Mouse (Mus musculus) CD4-positive, CD25-positive, alpha-beta regulatory T cell, adult 2 months (primary cell): ENCODE data around the gene Cdon.
A peak's percentile ranks its signal among the peaks of the same experiment; 100 is the strongest.

Experiments
- DNase-seq: peaks from one replicate; pipeline ENCODE4 v3.0.0-alpha.2; 2012; ENCODE audit warnings: low read depth, low spot score

The Cdon gene

GRCm38 (mm10) chr9:35493033-35493732 is 72.3 kb downstream of the Cdon start:
- no peak for DNase-seq

- no peak for DNase-seq
These were observed 72.8 kb downstream of the Cdon start for GRCm38 (mm10) chr9:35493733-35494092.

DNA sequence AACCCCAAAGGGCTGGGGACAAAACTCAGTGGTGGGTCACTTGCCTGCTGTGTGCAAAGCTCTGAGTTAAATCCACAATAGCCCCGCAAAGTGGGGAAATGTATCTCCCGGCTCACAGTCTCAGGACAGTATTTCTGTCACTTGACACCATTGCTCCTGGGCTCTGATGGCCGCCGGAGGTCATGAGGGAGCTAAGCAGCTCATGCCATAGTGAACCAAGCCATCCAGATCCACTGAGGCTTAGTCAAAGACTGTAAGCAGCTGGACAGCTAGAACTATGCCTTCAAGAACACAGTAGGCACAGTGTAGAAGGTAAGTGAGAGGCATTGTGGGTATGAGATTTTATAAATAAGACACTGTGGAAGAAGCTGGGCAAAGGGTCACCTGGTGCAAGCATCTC is 74.0 kb downstream of the Cdon start:
- no peak for DNase-seq

- peak; percentile 58 for DNase-seq
These were observed 74.5 kb downstream of the Cdon start for GRCm38 (mm10) chr9:35495471-35495870.

DNA sequence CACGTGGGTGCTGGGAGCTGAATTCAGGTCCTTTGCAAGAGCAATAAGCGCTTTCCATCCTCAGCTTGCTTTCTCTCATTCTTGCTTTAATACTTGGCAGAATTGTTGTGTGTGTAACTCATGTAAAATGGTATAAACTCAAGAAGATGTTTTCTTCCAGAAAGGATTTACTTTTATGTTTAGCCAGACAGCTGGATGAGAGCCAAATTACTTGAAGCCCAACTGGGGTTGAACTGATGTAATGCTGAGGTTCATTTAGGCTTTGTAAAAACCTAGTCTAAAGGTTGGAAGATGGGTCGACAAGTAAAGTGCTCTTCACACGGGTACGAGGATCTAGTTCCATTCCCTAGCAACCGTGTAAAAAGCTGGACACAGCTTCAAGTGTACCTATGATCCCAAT is 79.0 kb downstream of the Cdon start:
- no peak for DNase-seq

- DNase-seq = no peak
These were observed 81.6 kb downstream of the Cdon start for GRCm38 (mm10) chr9:35502361-35503000.

DNA sequence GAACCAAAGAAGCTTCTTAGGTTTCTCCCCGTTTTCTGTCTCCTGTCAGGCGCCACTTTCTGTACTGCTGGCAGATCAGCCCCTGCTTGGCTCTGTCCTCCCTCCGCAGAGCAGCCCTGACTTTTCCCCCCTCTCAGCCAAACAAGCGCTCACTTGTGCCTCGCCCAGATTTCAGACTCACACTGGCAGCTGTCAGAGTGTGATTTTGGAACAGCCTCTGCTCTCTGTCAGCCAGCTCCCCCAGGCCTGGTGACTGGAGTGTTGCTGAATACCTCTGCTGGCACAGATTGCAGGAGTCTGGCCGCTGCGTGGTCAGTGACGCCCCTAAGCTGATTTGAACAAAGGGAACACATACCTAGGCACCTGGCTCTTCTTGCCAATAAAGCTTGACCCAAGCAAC is 87.3 kb downstream of the Cdon start:
- no peak for DNase-seq

DNA sequence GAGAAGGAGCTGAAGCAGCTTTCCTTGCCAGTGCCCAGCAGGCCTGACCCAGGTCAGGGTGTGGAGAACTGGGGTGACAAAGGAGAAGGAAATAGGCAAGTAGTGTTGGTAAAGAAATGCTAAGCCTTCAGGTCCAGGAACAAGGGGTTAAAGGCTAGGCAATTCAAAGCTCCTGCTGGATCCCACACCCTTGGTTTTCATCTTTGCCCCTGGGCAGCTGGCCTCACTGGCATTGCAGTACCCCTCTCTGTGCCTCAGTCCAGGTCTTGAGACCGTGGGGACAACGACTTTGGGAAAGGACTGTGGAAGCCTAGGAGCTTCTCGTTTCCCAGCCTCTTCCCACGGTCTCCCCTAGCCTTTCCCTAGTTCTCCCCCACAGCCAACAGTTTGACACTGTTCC is 93.0 kb downstream of the Cdon start:
- DNase-seq = no peak

DNA sequence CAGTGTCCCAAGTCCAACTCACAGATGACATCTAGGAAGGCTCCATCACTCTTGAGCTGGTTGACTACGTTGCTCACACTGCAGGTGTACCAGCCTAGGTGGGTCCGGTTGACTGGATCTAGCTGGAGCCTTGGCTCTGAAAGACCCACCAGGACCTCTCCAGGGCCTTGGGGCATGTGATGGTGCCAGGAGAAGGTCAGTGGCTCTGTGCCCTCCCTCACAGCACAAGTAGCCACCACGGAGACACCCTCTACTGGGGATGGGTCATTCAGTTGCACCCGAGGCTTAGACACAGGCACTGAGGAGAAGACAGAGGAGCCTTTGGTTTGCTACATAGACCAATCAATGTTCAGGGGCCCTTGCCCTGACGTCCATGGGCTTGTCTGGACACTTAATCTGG is 95.3 kb downstream of the Cdon start:
- no peak for DNase-seq

- DNase-seq = no peak
These were observed 95.8 kb downstream of the Cdon start for GRCm38 (mm10) chr9:35516711-35517110.

DNA sequence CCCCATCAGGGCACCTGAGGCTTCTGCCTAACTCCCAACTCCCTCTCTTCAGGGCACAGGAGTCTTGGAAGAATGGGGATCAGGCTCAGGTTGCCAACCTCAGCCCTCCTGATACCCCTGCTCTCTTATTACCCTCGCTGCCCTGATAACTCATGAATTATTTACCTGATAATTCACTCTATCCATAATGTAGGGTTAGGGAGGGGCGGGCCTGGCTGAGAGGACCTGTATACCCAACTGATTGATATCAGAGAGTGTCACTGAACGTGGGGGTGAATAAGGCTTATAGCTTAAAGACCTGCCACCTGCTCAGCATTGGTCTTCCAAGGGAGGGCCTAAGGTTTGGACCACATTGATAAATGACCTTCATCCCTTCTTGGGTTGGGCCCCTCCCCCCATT is 97.2 kb downstream of the Cdon start, which contains the start of gene Gm1113:
Gene Gm1113, minus strand, starts transcription at position 101 of the 400 bp plus-strand sequence.
- DNase-seq = no peak

- DNase-seq = no peak
These were observed 99.9 kb downstream of the Cdon start for GRCm38 (mm10) chr9:35520631-35521348.

GRCm38 (mm10) chr9:35522241-35522640 is 101.3 kb downstream of the Cdon start:
- no peak for DNase-seq

DNA sequence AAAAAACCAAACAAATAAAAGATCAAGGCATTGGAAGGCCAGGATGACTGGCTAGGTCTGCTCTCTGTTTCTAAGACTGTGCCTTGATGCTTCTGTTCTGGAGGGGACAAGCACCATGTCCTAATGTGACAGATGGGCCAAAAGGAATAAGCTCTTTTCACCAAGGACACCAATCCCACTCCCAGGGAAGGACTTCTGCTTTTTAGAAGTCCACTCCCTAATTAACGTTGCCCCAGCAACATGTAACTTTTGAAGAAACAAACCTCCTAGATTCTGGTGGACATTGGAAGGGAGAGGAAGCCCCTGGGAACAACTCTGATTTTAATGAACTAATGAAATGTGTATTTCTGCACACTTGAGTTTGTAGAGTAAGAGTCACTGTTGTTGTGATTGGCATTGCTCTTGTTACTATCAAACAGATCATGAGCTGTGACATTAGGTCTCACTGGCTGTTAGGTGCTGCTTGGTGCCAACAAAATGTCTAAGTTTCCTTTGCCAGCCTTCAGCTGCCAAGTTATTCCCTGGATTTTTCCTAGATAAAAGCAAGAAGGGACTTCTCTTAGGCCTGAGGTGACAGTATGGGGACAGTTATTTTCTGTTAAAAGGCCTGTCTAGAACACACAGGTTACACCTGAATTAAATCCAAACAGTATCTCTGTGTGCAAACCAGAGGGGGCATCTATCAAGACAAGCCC is 102.0 kb downstream of the Cdon start:
- no peak for DNase-seq

- DNase-seq = no peak
These were observed 102.6 kb downstream of the Cdon start for GRCm38 (mm10) chr9:35523541-35523940.

DNA sequence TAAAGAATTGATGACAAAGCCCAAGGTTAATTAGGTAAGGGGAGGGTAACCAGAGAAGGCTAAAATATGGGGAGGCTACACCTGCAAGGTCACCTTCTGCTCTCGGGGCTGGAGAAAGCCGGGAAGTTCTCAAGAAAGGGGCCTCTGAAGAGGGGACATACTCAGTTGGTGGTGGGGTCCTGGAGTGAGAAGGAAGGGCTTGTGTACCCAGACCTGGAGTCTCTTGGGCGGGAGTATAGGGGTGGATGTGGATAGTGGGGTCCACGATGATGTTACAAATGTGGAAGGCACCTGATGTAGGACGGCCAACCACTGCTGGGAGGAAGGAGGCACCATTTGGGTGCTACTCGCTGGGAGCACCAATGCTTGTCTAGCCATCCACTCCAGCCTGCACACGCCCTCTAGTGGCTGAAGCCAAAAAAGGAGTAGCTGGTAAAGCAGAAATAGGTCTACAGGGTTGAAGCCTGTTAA is 103.0 kb downstream of the Cdon start:
- peak; percentile 83 for DNase-seq

DNA sequence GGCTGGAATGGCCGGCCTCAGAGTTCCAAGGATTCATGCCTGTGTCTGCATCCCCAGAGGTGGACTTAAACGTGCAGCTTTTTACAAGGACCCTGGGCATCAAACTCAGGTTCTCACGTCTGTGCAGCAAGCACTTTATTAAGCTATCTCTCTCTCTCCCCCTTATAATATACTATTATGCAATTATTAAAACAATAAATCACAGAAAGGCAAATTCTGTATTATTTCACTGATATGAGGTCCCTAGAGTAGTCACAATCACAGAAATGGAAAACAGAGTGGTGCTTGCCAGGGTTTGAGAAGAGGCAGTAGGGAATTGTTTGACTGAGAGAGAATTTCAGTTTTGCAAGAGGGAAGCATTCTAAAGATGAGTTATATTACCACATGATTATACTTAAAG is 108.2 kb downstream of the Cdon start:
- DNase-seq = no peak

GRCm38 (mm10) chr9:35529796-35530195 is 108.9 kb downstream of the Cdon start:
- DNase-seq = no peak

DNA sequence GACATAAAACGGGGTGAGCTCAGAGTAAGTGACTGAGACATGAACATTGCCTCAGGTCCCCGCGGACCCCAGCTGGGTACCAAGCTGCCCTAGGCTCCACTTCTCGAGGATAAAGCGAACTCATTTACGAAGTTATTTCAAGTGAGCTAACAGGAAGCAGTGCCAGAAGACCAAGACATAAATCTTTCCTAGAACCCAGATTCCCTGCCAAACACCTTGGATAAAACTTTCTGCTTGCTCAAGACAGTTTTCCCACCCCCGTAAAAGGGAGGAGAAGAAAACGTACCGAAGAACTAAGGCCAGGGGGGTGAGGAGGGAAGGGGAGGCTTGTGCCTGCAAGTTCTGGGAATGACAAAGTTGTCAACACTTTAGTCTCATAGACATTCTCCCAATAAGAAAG is 112.3 kb downstream of the Cdon start:
- no peak for DNase-seq

DNA sequence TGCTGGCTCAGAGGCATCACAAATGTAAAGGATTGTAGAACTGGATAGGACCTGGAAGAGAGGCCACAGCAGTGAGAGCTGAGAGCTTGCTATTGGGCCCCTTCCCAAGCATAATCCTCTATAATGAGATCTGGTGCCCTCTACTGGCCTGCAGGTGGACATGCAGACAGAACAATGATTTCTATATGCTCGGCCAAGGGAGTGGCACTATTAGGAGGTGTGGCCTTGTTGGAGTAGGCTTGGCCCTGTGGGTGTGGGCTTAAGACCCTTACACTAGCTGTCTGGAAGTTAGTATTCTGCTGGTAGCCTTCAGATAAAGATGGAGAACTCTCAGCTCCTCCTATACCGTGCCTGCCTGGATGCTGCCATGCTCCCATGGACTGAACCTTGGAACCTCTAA is 114.2 kb downstream of the Cdon start:
- DNase-seq = peak; percentile 71

- DNase-seq = no peak
These were observed 114.9 kb downstream of the Cdon start for GRCm38 (mm10) chr9:35535876-35536275.
